Mouse (Mus musculus): ENCODE data around the gene Washc1. TPM values are rescaled to one million over a fixed set of nuclear protein-coding genes. Genes with fewer than 3 reads are reported as not detected.
"Not testable (repeated sequence)": the region's sequence is repeated elsewhere in the genome, so short reads cannot be mapped to it uniquely, and the experiment has no call there.

The Washc1 gene
- 46.0 and 52.3 TPM in 2 replicates for polyA plus RNA-seq (2015; fragmentation: Nextera tagmentation; extraction: Ambion mirVana)

DNA sequence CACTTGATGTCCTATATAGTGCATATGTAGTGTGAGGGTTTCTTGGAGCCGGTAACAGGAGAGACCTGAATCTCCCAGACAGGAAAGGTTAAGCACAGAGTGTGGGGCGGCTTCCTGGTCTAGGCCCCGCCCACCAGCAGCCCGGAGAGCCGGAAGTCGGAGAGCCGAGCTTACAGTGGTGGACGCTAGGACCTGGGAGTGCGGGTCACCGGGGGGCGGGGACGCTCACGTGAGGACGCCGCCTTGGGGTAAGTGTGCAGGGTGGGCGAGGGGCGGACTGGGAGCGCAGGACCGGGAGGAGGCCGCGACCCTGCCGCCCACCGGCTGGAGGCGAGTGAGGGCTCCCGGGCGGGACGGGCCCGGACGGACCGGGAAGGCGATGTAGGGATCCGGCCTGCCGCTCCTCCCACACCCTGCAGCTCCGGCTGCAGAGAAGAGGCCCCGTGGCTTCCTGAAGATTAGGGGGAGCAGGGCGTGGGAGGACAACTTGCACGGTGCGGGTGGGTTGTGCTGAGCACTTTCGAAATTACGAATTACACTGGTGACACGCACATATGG, at the start of gene Washc1:
Gene Washc1, plus strand, starts transcription at position 144 of the 558 bp plus-strand sequence.
- peak; percentile 91 for DNase-seq (ENCODE audit: low spot score)

DNA sequence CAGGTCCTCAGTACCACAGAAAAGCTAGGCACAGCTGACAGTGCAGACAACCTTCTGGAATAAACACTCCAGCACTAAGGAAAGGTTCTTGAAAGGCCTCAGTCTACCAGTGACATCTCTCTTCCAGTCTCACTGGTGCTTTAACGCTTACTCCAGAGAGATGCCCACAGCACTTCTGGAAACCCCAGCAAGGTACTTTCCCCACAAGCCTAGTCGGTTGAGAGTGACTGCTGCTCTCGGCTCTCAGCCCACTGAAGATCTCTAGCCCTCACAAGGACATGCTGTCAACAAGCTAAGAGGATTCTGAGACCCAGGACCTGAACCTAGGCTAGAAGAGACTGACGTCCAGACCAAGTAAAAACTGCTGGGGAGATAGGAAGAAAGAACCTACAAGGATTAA, 46.2 kb upstream of the Washc1 start:
- DNase-seq (ENCODE audit: low spot score), result no peak

GRCm38 (mm10) chr17:66069036-66069435, 42.3 kb upstream of the Washc1 start:
- not testable (repeated sequence) for DNase-seq (ENCODE audit: low spot score)

DNA sequence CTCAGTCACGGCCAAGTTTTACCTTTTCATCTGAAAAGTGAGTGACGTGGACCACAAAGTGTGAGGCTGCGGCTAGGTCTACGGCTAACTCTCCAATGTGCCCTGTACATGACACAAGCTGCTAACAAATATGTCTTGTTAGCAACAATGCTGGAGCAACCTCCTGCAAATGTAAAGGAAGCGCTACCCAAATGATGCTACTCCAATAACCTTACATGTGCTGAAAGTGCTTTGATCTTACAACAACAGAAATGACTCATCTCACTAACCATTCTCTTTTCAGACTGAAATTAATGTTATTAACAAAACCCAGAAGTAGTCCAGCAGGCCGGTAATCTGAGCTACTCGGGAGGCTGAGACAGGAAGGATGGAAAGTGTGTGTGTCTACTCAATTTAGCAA, 37.4 kb upstream of the Washc1 start:
- DNase-seq (ENCODE audit: low spot score), result no peak

- no peak for DNase-seq (ENCODE audit: low spot score)
Measured at GRCm38 (mm10) chr17:66075827-66076173, 35.5 kb upstream of the Washc1 start.

DNA sequence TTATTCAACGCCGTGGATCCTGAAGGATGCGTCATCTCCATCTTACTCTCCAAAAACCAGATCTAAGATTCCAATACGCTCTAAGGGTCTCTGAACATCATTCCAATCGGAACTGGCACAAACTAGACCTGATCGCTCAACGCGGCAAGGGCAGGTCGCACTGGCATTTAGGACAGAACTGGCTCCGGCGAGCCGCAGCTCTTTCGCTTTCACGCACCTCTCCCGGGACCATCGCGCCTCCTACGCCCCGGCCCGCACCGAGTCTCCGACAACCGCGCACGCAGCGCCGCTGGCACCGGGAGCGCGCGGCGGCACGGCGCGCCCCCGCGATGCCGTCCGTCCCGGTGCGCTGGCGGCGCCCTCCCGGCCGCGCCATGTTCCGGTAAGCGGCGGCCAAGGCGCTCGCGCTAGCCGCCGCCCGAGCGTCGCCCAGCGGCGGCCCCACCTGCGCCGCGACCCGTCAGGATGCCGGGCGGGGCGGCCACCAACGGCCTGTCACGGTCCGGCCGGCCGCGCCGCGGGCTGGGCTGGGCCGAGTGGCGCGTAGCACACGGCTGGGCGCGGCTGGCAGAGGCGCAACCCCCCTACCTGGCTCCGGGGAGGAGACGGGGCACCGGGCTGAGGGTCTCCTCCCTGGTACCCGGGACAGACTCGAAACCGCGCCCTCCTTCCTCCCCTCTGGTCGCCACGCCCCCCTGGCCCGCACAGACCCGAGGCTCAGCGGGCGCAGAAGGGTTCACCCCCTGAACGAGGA, 35.0 kb upstream of the Washc1 start:
- peak; percentile 52 for DNase-seq (ENCODE audit: low spot score)

DNA sequence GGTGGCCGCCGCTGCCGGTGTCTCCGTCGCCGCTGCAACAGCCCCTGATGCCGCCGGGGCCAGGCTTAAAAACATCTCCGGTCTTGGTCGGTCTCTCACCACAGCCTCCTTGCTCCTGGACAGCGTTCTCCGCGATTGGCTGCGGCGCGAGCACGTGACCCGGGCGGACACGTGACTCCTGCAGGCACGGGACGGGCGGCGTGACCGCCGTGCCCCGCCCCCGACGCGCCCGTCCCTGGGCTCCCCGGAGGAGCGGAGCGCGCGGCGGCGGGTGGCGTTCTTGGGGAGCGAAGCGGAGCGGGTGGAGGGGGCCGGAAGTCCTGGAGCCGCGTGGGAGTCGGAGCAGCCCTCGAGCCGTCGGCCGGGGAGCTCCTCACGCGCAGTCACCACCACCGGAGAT, 34.4 kb upstream of the Washc1 start, which contains the start of gene Ankrd12:
Gene Ankrd12, minus strand, starts transcription at position 156 of the 400 bp plus-strand sequence.
- DNase-seq (ENCODE audit: low spot score), result peak; percentile 95

DNA sequence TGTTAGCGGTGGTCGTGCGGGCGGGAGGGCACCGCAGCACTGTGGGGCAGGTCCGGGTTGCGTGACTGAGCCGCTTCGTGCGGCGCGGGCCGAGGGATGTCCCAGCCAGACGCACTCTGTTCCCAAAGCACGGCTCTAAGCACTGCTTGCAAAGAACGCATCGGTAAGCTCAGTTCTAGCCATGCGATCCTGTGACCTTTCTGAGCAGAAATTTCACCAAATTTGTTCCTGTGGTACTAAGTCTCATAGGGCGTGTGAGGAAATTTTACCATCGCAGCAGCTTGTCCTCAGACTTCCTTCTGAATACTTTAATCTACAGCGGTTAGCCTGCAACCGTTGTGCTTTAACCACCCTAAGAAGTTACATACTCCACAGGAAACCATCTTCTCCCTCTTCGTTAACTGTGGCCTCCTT, 33.9 kb upstream of the Washc1 start:
- DNase-seq (ENCODE audit: low spot score), result no peak

DNA sequence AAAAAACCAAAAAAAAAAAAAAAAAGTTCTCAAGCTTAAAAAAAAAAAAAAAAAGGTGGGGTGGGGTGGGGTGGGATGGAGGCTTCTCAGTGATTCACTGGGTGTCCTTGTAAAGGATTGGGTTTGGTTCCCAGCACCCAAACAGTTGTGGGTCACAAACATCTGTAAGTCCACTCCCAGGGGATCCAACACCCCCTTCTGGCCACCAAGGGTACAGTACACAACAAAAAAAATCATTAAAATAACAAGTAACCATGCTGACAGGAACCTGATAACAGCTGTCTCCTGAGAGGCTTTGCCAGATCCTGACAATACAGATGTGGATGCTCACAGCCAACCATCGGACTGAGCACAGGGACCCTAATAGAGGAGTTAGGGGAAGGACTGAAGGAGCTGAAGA, 26.9 kb upstream of the Washc1 start:
- DNase-seq (ENCODE audit: low spot score), result no peak

- no peak for DNase-seq (ENCODE audit: low spot score)
Measured at GRCm38 (mm10) chr17:66085038-66085437, 26.3 kb upstream of the Washc1 start.

DNA sequence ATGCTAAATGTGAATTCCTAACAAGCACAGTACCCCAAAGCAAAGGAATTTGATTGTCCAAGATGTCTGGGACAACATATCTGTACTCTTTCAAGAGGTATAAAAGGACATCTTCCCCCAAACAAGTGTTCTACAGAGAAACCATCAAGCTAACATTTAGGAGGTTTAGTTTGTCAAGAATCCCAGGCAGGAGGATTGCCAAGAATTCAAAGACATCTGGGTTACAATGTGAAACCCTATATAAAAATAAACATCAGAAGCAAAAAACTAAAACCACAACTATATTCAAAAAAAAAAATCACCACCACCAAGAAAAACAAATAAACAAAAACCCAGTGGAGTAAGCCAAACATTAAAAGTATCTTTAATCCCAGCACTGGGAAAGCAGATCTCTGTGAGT, 21.1 kb upstream of the Washc1 start:
- DNase-seq (ENCODE audit: low spot score), result no peak

DNA sequence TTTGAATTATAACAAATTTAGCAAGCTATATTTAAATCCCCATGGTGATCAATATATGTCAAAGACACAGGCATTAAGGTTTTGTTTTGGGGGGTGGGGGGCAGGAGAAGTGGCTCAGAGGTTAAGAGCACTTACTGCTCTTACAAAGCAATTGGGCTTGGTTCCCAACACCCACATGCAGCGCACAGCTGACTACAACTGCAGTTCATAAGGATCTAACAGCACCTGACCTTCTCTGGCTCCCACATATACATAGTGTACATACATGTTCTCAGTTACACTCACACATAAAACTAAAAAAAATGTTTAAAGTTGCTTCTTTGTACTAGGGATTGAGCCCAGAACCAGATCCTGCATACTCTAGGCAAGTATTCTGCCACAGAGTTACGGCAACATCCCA, 20.0 kb upstream of the Washc1 start:
- DNase-seq (ENCODE audit: low spot score), result no peak

GRCm38 (mm10) chr17:66092065-66092464, 19.3 kb upstream of the Washc1 start:
- no peak for DNase-seq (ENCODE audit: low spot score)

GRCm38 (mm10) chr17:66092664-66093063, 18.7 kb upstream of the Washc1 start:
- DNase-seq (ENCODE audit: low spot score), result no peak

- DNase-seq (ENCODE audit: low spot score), result no peak
Measured at GRCm38 (mm10) chr17:66100566-66101379, 10.6 kb upstream of the Washc1 start.

DNA sequence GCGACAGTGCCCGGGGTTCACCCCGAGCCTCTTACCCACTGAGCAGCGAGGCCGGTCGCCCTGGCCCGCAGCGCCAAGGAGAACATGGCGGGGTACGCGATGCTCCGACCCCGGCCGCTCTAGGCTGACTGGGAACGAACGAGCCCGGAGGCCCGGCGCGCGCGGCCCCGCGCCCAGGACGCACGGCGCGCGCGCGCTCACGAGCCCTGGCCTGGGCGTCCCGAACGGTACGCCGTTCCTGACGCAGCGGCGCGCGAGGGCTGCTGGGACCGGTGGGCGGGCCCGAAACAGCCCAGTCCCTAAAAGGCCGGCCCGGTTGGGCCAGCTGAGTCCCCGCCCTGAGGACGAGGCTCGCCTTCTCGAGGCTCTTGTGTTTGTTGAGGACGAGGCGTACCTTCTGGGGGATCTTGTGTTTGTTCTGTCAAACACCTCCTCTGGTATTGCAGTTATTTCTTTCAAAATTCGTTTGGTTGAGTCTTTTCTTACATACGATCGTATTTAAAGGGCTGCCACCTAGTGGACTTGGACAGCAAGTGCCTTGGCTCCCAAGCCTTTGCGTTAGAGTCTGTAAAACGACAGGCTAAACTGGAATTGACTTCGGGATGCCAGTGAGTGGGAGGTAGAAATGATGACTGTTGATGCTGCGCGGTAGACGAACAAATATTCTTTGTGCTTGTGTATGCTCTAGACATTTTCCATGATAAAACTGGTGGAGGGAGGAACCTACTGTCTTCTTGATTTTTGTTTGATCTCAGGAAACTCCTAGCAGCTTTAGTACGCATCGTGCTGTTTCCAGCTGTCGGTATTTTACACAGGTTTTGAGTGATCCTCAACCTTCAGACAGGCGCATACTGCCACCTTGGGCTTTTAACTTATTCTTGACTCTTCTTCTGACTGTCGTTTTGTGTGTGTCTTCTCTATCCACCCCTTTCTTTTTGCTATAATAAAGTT, 9.7 kb upstream of the Washc1 start, which contains the start of gene Ndufv2:
Gene Ndufv2, minus strand, starts transcription at position 180 of the 951 bp plus-strand sequence.
- peak; percentile 98 for DNase-seq (ENCODE audit: low spot score)

GRCm38 (mm10) chr17:66104076-66104475, 7.3 kb upstream of the Washc1 start:
- no peak for DNase-seq (ENCODE audit: low spot score)

GRCm38 (mm10) chr17:66106601-66107267, 4.6 kb upstream of the Washc1 start:
- peak; percentile 80 for DNase-seq (ENCODE audit: low spot score)

GRCm38 (mm10) chr17:66107466-66107865, 3.9 kb upstream of the Washc1 start:
- no peak for DNase-seq (ENCODE audit: low spot score)

- no peak for DNase-seq (ENCODE audit: low spot score)
Measured at GRCm38 (mm10) chr17:66108198-66108597, 3.1 kb upstream of the Washc1 start.
